Mouse (Mus musculus): Measurements from ENCODE around the gene Papolg. TPM values are rescaled to one million over a fixed set of nuclear protein-coding genes. Genes with fewer than 3 reads are reported as not detected.

Gene Papolg
- 2.4 TPM in 2 replicates for polyA plus RNA-seq (2012; rRNA removed)

DNA sequence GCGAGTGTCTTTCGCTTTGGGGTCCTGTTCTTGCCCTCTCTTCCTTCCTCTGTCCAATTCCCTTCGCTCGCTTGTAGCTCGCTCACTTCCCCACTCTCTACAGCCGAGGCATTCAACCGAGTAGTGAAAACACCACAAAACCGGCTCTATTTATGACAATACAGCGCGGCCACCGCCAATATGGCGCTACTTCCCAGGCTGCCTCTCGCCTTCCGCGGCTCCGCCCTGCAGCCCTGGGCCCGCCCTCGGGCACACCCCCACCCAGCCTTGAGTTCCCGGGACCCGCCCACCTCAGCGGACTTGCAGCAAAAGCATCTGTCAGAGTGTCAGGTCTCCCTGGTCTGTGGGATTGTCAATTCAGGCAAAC, at the start of gene Papolg:
TSS of gene Papolg (minus strand) at position 194 of the 367 bp plus-strand sequence.

Other genes with a start within 250 kb of the Papolg start
- 0.93 and 1.8 TPM in 2 replicates for gene Pus10, start 229.6 kb downstream of the Papolg start, polyA plus RNA-seq (2012; rRNA removed)
- 6.3 and 8.4 TPM in 2 replicates for gene Pex13, start 229.3 kb downstream of the Papolg start, polyA plus RNA-seq (2012; rRNA removed)
- 3.0 and 3.3 TPM in 2 replicates for gene Rel, start 124.3 kb downstream of the Papolg start, polyA plus RNA-seq (2012; rRNA removed)
- not detected in 2 replicates for gene A830031A19Rik, start 179.8 kb upstream of the Papolg start, polyA plus RNA-seq (2012; rRNA removed)
- gene Bcl11a, start 182.8 kb upstream of the Papolg start, polyA plus RNA-seq (2012; rRNA removed): 3.6 and 4.4 TPM in 2 replicates

All from ovary, adult 2 months (tissue).